Mouse (Mus musculus) liver, adult 2 months (tissue): ENCODE measurements around the gene Cd6.

ENCODE experiments used
- CTCF ChIP-seq: fragments of 200-500 bp; IDR thresholded peaks from 2 replicates; pipeline ENCODE4 v1.5.1; 2011; ENCODE audit warnings: low read depth, low read length, control low read depth
- POLR2A ChIP-seq: fragments of 200-500 bp; IDR thresholded peaks from 2 replicates; pipeline ENCODE4 v1.6.1; 2011; ENCODE audit warnings: low read length, control low read depth; ENCODE audit not compliant: insufficient read depth; ENCODE audit errors: extremely low read depth

- TF ChIP-seq CTCF (no peak), POLR2A (no peak)
These were observed 40.8 kb upstream of the Cd6 start for GRCm38 (mm10) chr19:10870676-10871075.
